Mouse (Mus musculus): ENCODE results near the gene Hoxd13.

Gene Hoxd13

GRCm38 (mm10) chr2:74667842-74668357 lies at the start of gene Hoxd13:
TSS of gene Hoxd13 (plus strand) at chr2:74668310.
- DNase-seq = no peak

- no peak for DNase-seq
Measured at GRCm38 (mm10) chr2:74619676-74620246, 48.3 kb upstream of the Hoxd13 start.

GRCm38 (mm10) chr2:74620368-74620767 lies 47.7 kb upstream of the Hoxd13 start:
- no peak for DNase-seq

GRCm38 (mm10) chr2:74635412-74635811 lies 32.7 kb upstream of the Hoxd13 start:
- DNase-seq = no peak

- no peak for DNase-seq
Measured at GRCm38 (mm10) chr2:74642431-74642830, 25.7 kb upstream of the Hoxd13 start.

- DNase-seq = no peak
Measured at GRCm38 (mm10) chr2:74645631-74646030, 22.5 kb upstream of the Hoxd13 start.

GRCm38 (mm10) chr2:74647082-74647864 lies 20.8 kb upstream of the Hoxd13 start:
- no peak for DNase-seq

GRCm38 (mm10) chr2:74652996-74653340 lies 15.1 kb upstream of the Hoxd13 start:
- DNase-seq = no peak

- DNase-seq = no peak
Measured at GRCm38 (mm10) chr2:74653781-74654535, 14.2 kb upstream of the Hoxd13 start.

- no peak for DNase-seq
Measured at GRCm38 (mm10) chr2:74654743-74655419, 13.2 kb upstream of the Hoxd13 start.

GRCm38 (mm10) chr2:74655420-74655781 lies 12.7 kb upstream of the Hoxd13 start:
- no peak for DNase-seq

- no peak for DNase-seq
Measured at GRCm38 (mm10) chr2:74655821-74656631, 12.1 kb upstream of the Hoxd13 start.

GRCm38 (mm10) chr2:74656632-74657021 lies 11.5 kb upstream of the Hoxd13 start:
- no peak for DNase-seq

- DNase-seq = no peak
Measured at GRCm38 (mm10) chr2:74657251-74658023, 10.7 kb upstream of the Hoxd13 start.

GRCm38 (mm10) chr2:74658024-74658666 lies 10.0 kb upstream of the Hoxd13 start:
- no peak for DNase-seq

- no peak for DNase-seq
Measured at GRCm38 (mm10) chr2:74658667-74659371, 9.3 kb upstream of the Hoxd13 start.

- no peak for DNase-seq
Measured at GRCm38 (mm10) chr2:74659507-74660005, 8.6 kb upstream of the Hoxd13 start, which contains the start of gene Evx2. TSS of gene Evx2 (minus strand) at chr2:74659557.

GRCm38 (mm10) chr2:74660421-74661375 lies 7.4 kb upstream of the Hoxd13 start:
- DNase-seq = no peak

GRCm38 (mm10) chr2:74661685-74662084 lies 6.4 kb upstream of the Hoxd13 start:
- DNase-seq = no peak

Data from layer of hippocampus, adult 9-11 months (tissue).